ENCODE assay signal across 23 mouse cellular contexts in genomic region chr5:111274948-111275347, GRCm38 (mm10). TPM values are rescaled to one million over a fixed set of nuclear protein-coding genes. Genes with fewer than 3 reads are reported as not detected.
A peak's percentile ranks its signal among the peaks of the same experiment; 100 is the strongest.
DNase-seq lines count a peak whose midpoint lies in the region; ATAC-seq lines count a peak whose summit lies in the region.
"Had no signal": no experiment of that assay in that cellular context is flagged by ENCODE, and none has a peak within 500 bp of the region (broad histone marks: within the 10 kb centered on the region; RNA-seq: fewer than 3 reads in every experiment).

No protein-coding gene starts in this region.

- no peaks in the 10 kb centered on the region for H3K9me3 ChIP-seq in heart, embryonic 13.5 days
- H3K9me3 ChIP-seq: G1E; heart, embryonic 15.5 days; hindbrain, embryonic 15.5 days; intestine, embryonic 15.5 days; midbrain, embryonic 12.5 days had no signal

- peak overlapping the region; percentile 28; the same call in 1 of the 2 replicates for H3K9ac ChIP-seq in heart, embryonic 13.5 days
- H3K9ac ChIP-seq: heart, embryonic 15.5 days; hindbrain, embryonic 15.5 days; intestine, embryonic 15.5 days; midbrain, embryonic 12.5 days had no signal

- ATAC-seq in heart, embryonic 13.5 days (ENCODE audit: extremely low read depth, insufficient number of reproducible peaks, low FRiP score, low TSS enrichment): no peak
- peak; percentile 65 for ATAC-seq in hematopoietic stem cell, adult 5-6 weeks (replicated peaks in 1 of 2; ENCODE audit: insufficient read depth in 1 of 2, low FRiP score in 2 of 2, low TSS enrichment in 1 of 2, low read depth in 1 of 2, poor library complexity in 2 of 2, severe bottlenecking in 2 of 2)
- ATAC-seq: activated CD4-positive, CD25-positive, alpha-beta regulatory T cell, adult 4 months; forebrain, embryonic 16.5 days; intestine, embryonic 15.5 days had no signal

- DNase-seq in heart, postnatal 14 days: no peak
- DNase-seq in thymus, postnatal 0 days (ENCODE audit: low spot score): peak; percentile 42
- DNase-seq in thymus, adult 18-20 months: no peak
- no peak for DNase-seq in adrenal gland, postnatal 4 days (ENCODE audit: low spot score in 2 of 2)
- no peak for DNase-seq in lung, postnatal 14 days
- DNase-seq: adrenal gland, postnatal 14 days; cerebellum, adult 9-10 months; embryo, embryonic 11 days; kidney, postnatal 4 days; layer of hippocampus, adult 9-11 months; lung, adult 18-20 months; right cerebral cortex, adult 18-20 months had no signal

- H3K27me3 ChIP-seq in heart, embryonic 13.5 days (replicated peaks): peaks cover 10% of the 10 kb centered on the region; the same call in 1 of the 2 replicates
- H3K27me3 ChIP-seq: heart, embryonic 15.5 days; hindbrain, embryonic 15.5 days; intestine, embryonic 15.5 days had no signal

- intact Hi-C loops in heart, postnatal 14 days (cut with DNase I): loop anchor here (5.0 kb wide), 1 partner anchor 488 kb away; no protein-coding TSS in a partner anchor

- no peak overlapping the region for H3K4me2 ChIP-seq in heart, embryonic 13.5 days
- H3K4me2 ChIP-seq: heart, embryonic 15.5 days; hindbrain, embryonic 15.5 days; intestine, embryonic 15.5 days; liver, embryonic 11.5 days; midbrain, embryonic 12.5 days had no signal

- 51% methylated on average over 5 of the region's 5 CpGs for WGBS in heart, embryonic 13.5 days

- H3K36me3 ChIP-seq in heart, embryonic 13.5 days: peaks cover 46% of the 10 kb centered on the region
- H3K36me3 ChIP-seq: G1E; heart, embryonic 15.5 days; intestine, embryonic 15.5 days had no signal

- H3K27ac ChIP-seq in heart, embryonic 13.5 days (replicated peaks): no peak overlapping the region
- H3K27ac ChIP-seq: heart, embryonic 15.5 days; hindbrain, embryonic 15.5 days; intestine, embryonic 15.5 days; left cerebral cortex, adult 2 months; midbrain, embryonic 12.5 days had no signal

- peaks cover 20% of the 10 kb centered on the region for H3K4me1 ChIP-seq in heart, embryonic 13.5 days
- H3K4me1 ChIP-seq: intestine, embryonic 15.5 days had no signal

- H3K4me3 ChIP-seq in heart, embryonic 13.5 days: no peak overlapping the region
- H3K4me3 ChIP-seq: heart, embryonic 15.5 days; hindbrain, embryonic 15.5 days; intestine, embryonic 15.5 days; left cerebral cortex, adult 2 months; midbrain, embryonic 12.5 days had no signal

RNA-seq across cellular contexts. Expression of gene Pitpnb, which starts 55.6 kb away (rescaled TPM):
- 72.8 and 74.1 TPM in 2 replicates for polyA plus RNA-seq in heart, embryonic 13.5 days (2015; fragmentation: Nextera tagmentation; extraction: Ambion mirVana)
- 10 to 100 TPM; 44.5 to 45.1 TPM for total RNA-seq in heart, postnatal 14 days (2021)
- polyA plus RNA-seq in thymus, postnatal 0 days (2015; fragmentation: Nextera tagmentation; extraction: Ambion mirVana): 88.4 and 89.5 TPM in 2 replicates
- 18.9 and 27.7 TPM in 2 replicates for total RNA-seq in hematopoietic stem cell, adult 5-6 weeks (2017)
- total RNA-seq in adrenal gland, postnatal 4 days (2021): 10 to 100 TPM; 75.1 to 81.4 TPM
